In the genomic region with DNA sequence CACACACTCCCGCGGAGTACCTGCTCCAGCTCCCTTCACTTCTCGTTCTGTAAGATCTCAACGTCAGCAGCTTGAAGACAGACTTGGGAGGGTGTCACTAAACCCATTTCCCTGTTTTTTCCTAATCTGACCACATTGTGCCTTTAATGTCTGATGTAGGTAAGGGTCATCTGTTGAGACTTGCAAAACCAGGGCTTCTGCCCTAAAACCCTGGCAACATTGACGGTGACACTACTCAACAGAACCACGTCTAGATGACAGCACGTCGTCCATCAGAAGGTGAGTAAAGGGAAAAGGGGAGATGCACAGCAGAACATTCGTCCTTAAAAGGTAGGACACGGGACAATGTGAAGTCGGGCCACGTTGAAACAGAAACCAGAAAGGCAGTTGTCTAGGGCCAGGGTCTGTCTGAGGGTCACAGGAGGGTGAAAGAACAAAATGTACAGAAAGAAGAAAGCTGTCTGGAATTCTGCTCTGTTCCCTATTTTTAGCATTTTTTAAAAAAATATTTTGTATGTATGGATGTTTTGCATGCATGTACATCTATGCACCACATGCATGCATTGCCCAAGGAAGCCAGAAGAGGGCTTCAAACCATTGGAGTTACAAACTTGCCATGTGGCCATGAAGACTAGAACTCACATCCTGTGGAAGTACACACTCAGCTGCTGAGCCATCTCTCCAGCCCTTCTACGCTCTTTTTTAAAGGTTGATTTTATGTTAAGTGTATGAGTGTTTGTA, we compare ENCODE assay signal across 15 mouse cellular contexts. TPM values are rescaled to one million over a fixed set of nuclear protein-coding genes. Genes with fewer than 3 reads are reported as not detected.
DNase-seq lines count a peak whose midpoint lies in the region; ATAC-seq and TF ChIP-seq lines count a peak whose summit lies in the region.
"Had no signal": no experiment of that assay in that cellular context is flagged by ENCODE, and none has a peak within 500 bp of the region (broad histone marks: within the 10 kb centered on the region; RNA-seq: fewer than 3 reads in every experiment).

No protein-coding gene starts in this region.

- ATAC-seq in kidney, postnatal 0 days (replicated peaks; ENCODE audit: low FRiP score, low read depth): no peak
- ATAC-seq in stomach, postnatal 0 days (ENCODE audit: low FRiP score, low TSS enrichment): no peak
- no peak for ATAC-seq in forebrain, embryonic 15.5 days (replicated peaks)
- ATAC-seq in megakaryocyte-erythroid progenitor cell, adult 5-6 weeks (replicated peaks; ENCODE audit: low FRiP score, low TSS enrichment, poor library complexity, severe bottlenecking): no peak; the same call in 1 of the 2 replicates

- H3K4me2 ChIP-seq in kidney, postnatal 0 days (ENCODE audit: low read length): no peak overlapping the region
- H3K4me2 ChIP-seq in stomach, postnatal 0 days (replicated peaks; ENCODE audit: low read depth): no peak overlapping the region
- no peak overlapping the region for H3K4me2 ChIP-seq in forebrain, embryonic 15.5 days (replicated peaks)
- H3K4me2 ChIP-seq: heart, embryonic 11.5 days; hindbrain, embryonic 13.5 days; liver, embryonic 15.5 days; midbrain, embryonic 12.5 days; neural tube, embryonic 13.5 days had no signal

- no peak for TF ChIP-seq EP300 in stomach, postnatal 0 days (optimal IDR thresholded peaks at IDR 0.05)

- H3K27me3 ChIP-seq in kidney, postnatal 0 days (ENCODE audit: insufficient read depth, low read length): no peaks in the 10 kb centered on the region
- no peaks in the 10 kb centered on the region for H3K27me3 ChIP-seq in thymus, adult 2 months (ENCODE audit: control insufficient read depth, insufficient read depth, low read length)
- no peaks in the 10 kb centered on the region for H3K27me3 ChIP-seq in stomach, postnatal 0 days (ENCODE audit: control insufficient read depth, insufficient read depth, low read length)
- no peaks in the 10 kb centered on the region for H3K27me3 ChIP-seq in forebrain, embryonic 15.5 days
- H3K27me3 ChIP-seq: hindbrain, embryonic 13.5 days; liver, embryonic 15.5 days; midbrain, embryonic 12.5 days; neural tube, embryonic 13.5 days had no signal

- no peaks in the 10 kb centered on the region for H3K9me3 ChIP-seq in kidney, postnatal 0 days (replicated peaks; ENCODE audit: low read length)
- no peaks in the 10 kb centered on the region for H3K9me3 ChIP-seq in stomach, postnatal 0 days (ENCODE audit: control insufficient read depth, low read length)
- H3K9me3 ChIP-seq in forebrain, embryonic 15.5 days: no peaks in the 10 kb centered on the region
- H3K9me3 ChIP-seq: hindbrain, embryonic 13.5 days; liver, embryonic 15.5 days; midbrain, embryonic 12.5 days; neural tube, embryonic 13.5 days had no signal

- TF ChIP-seq CTCF in kidney, postnatal 0 days (IDR thresholded peaks at IDR 0.05; ENCODE audit: low read depth): peak; percentile 14; the same call in 1 of the 2 replicates
- no peak for TF ChIP-seq CTCF in thymus, adult 2 months (IDR thresholded peaks at IDR 0.05; ENCODE audit: borderline replicate concordance, control insufficient read depth, extremely low read depth, insufficient read depth, low read length, poor library complexity)
- peak; percentile 19; the same call in 1 of the 2 replicates for TF ChIP-seq CTCF in brain, embryonic 14.5 days (IDR thresholded peaks at IDR 0.05; ENCODE audit: borderline replicate concordance, extremely low read depth, insufficient read depth, insufficient read length)
- TF ChIP-seq CTCF in stomach, postnatal 0 days (IDR thresholded peaks at IDR 0.05; ENCODE audit: low read depth): peak; percentile 53

- H3K4me1 ChIP-seq in kidney, postnatal 0 days (replicated peaks; ENCODE audit: insufficient read depth, low read length): no peaks in the 10 kb centered on the region
- no peaks in the 10 kb centered on the region for H3K4me1 ChIP-seq in thymus, adult 2 months (replicated peaks; ENCODE audit: control insufficient read depth, insufficient read depth, low read length)
- H3K4me1 ChIP-seq in stomach, postnatal 0 days (replicated peaks; ENCODE audit: control insufficient read depth, insufficient read depth): no peaks in the 10 kb centered on the region
- peaks cover 18% of the 10 kb centered on the region for H3K4me1 ChIP-seq in forebrain, embryonic 15.5 days
- H3K4me1 ChIP-seq: liver, embryonic 15.5 days had no signal

- no peak for TF ChIP-seq POLR2A in thymus, adult 2 months (IDR thresholded peaks at IDR 0.05; ENCODE audit: control insufficient read depth, extremely low read depth, insufficient read depth, low read length, poor library complexity)
- no peak for TF ChIP-seq POLR2A in brain, embryonic 14.5 days (IDR thresholded peaks at IDR 0.05; ENCODE audit: borderline replicate concordance, extremely low read depth, insufficient read depth, insufficient read length, poor library complexity, severe bottlenecking)

- H3K27ac ChIP-seq in kidney, postnatal 0 days: no peak overlapping the region
- no peak overlapping the region for H3K27ac ChIP-seq in thymus, adult 2 months (ENCODE audit: control insufficient read depth, insufficient read depth, low read length)
- H3K27ac ChIP-seq in stomach, postnatal 0 days (replicated peaks): no peak overlapping the region
- H3K27ac ChIP-seq in forebrain, embryonic 15.5 days (replicated peaks): no peak overlapping the region
- H3K27ac ChIP-seq: hindbrain, embryonic 13.5 days; liver, embryonic 15.5 days; midbrain, embryonic 12.5 days; neural tube, embryonic 13.5 days had no signal

- 97% methylated on average over 13 of the region's 13 CpGs for WGBS in kidney, postnatal 0 days
- WGBS in thymus, adult 2 months: 96% methylated on average over 13 of the region's 13 CpGs
- 92% methylated on average over 13 of the region's 13 CpGs for WGBS in stomach, postnatal 0 days
- WGBS in forebrain, embryonic 15.5 days: 94% methylated on average over 13 of the region's 13 CpGs

- DNase-seq in kidney, postnatal 0 days (ENCODE audit: low spot score): no peak
- DNase-seq in kidney, adult 8-10 months: no peak
- DNase-seq in thymus, adult 2 months: peak; percentile 22
- no peak for DNase-seq in thymus, adult 18-20 months
- no peak for DNase-seq in brain, embryonic 14.5 days (ENCODE audit: low read depth)
- DNase-seq in stomach, postnatal 0 days (ENCODE audit: low spot score): no peak
- DNase-seq: kidney, postnatal 25 days; right cerebral cortex, adult 18-20 months had no signal

- no peak overlapping the region for H3K9ac ChIP-seq in kidney, postnatal 0 days (ENCODE audit: low read depth, low read length)
- H3K9ac ChIP-seq in stomach, postnatal 0 days (ENCODE audit: low read length): no peak overlapping the region
- no peak overlapping the region for H3K9ac ChIP-seq in forebrain, embryonic 15.5 days (replicated peaks)
- H3K9ac ChIP-seq: hindbrain, embryonic 13.5 days; liver, embryonic 15.5 days; midbrain, embryonic 12.5 days; neural tube, embryonic 13.5 days had no signal

- peaks cover 9% of the 10 kb centered on the region for H3K36me3 ChIP-seq in kidney, postnatal 0 days (ENCODE audit: insufficient read depth, low read length)
- H3K36me3 ChIP-seq in thymus, adult 2 months (ENCODE audit: control insufficient read depth, insufficient read depth, low read length): peaks cover 9% of the 10 kb centered on the region
- H3K36me3 ChIP-seq in stomach, postnatal 0 days (ENCODE audit: control insufficient read depth, insufficient read depth, low read length): peaks cover 8% of the 10 kb centered on the region
- H3K36me3 ChIP-seq in forebrain, embryonic 15.5 days: no peaks in the 10 kb centered on the region

- H3K4me3 ChIP-seq in kidney, postnatal 0 days (replicated peaks; ENCODE audit: low read depth, low read length): no peak overlapping the region
- no peak overlapping the region for H3K4me3 ChIP-seq in thymus, adult 2 months (ENCODE audit: control insufficient read depth, insufficient read depth, low read length)
- no peak overlapping the region for H3K4me3 ChIP-seq in stomach, postnatal 0 days (ENCODE audit: low read depth, low read length)
- no peak overlapping the region for H3K4me3 ChIP-seq in forebrain, embryonic 15.5 days
- H3K4me3 ChIP-seq: hindbrain, embryonic 13.5 days; liver, embryonic 15.5 days; midbrain, embryonic 12.5 days; neural tube, embryonic 13.5 days had no signal

RNA-seq across cellular contexts. Expression of a gene that starts 38.4 kb away (rescaled TPM):
- 27.6 and 28.3 TPM in 2 replicates for polyA plus RNA-seq in kidney, postnatal 0 days (2015; fragmentation: Nextera tagmentation; extraction: Ambion mirVana)
- 40.9 and 43.9 TPM in 2 replicates for polyA plus RNA-seq in thymus, adult 2 months (2012; rRNA removed)
- 60.3 and 76.5 TPM in 2 replicates for polyA plus RNA-seq in brain, embryonic 14.5 days (2012; rRNA removed)
- 10.4 and 11.1 TPM in 2 replicates for polyA plus RNA-seq in stomach, postnatal 0 days (2015; fragmentation: Nextera tagmentation; extraction: Ambion mirVana)
- polyA plus RNA-seq in forebrain, embryonic 15.5 days (2015; fragmentation: Nextera tagmentation; extraction: Ambion mirVana): 25.5 and 25.6 TPM in 2 replicates
- total RNA-seq in megakaryocyte-erythroid progenitor cell, adult 5-6 weeks (2014; fragmentation: Nextera tagmentation): 46.2 and 47.1 TPM in 2 replicates
- total RNA-seq in megakaryocyte-erythroid progenitor cell, adult 5-6 weeks (2017): 28.0 and 29.1 TPM in 2 replicates

RNA-seq across cellular contexts. Expression of a gene that starts 51.0 kb away (rescaled TPM):
- 9.8 and 9.9 TPM in 2 replicates for polyA plus RNA-seq in kidney, postnatal 0 days (2015; fragmentation: Nextera tagmentation; extraction: Ambion mirVana)
- polyA plus RNA-seq in thymus, adult 2 months (2012; rRNA removed): 11.0 and 12.1 TPM in 2 replicates
- 4.8 and 6.7 TPM in 2 replicates for polyA plus RNA-seq in brain, embryonic 14.5 days (2012; rRNA removed)
- polyA plus RNA-seq in stomach, postnatal 0 days (2015; fragmentation: Nextera tagmentation; extraction: Ambion mirVana): 8.2 and 8.6 TPM in 2 replicates
- polyA plus RNA-seq in forebrain, embryonic 15.5 days (2015; fragmentation: Nextera tagmentation; extraction: Ambion mirVana): 10.7 TPM in 2 replicates
- total RNA-seq in megakaryocyte-erythroid progenitor cell, adult 5-6 weeks (2014; fragmentation: Nextera tagmentation): 28.1 and 28.9 TPM in 2 replicates
- 34.3 and 40.1 TPM in 2 replicates for total RNA-seq in megakaryocyte-erythroid progenitor cell, adult 5-6 weeks (2017)
